Mouse (Mus musculus) forebrain, embryonic 13.5 days (tissue): ENCODE data around the gene Myh9. TPM values are rescaled to one million over a fixed set of nuclear protein-coding genes. Genes with fewer than 3 reads are reported as not detected.
"Not testable (repeated sequence)": the region's sequence is repeated elsewhere in the genome, so short reads cannot be mapped to it uniquely, and the experiment has no call there.

Experiments
- ATAC-seq: fragments of 200-750 bp; cut with Nextera tagmentation; 2 replicates; pipeline ENCODE4 v1.8.0; 2017
- H3K27ac ChIP-seq: fragments of 300-500 bp; sonication (generic); 2 replicates; pipeline ENCODE4 v1.5.1; 2015; ENCODE audit warnings: inconsistent platforms, mild to moderate bottlenecking, moderate library complexity
- H3K27me3 ChIP-seq: fragments of 300-500 bp; sonication (generic); 2 replicates; pipeline ENCODE4 v1.6.1; 2015; ENCODE audit warnings: mild to moderate bottlenecking, inconsistent platforms
- H3K36me3 ChIP-seq: fragments of 300-500 bp; sonication (generic); 2 replicates; pipeline ENCODE4 v1.6.1; 2015; ENCODE audit warnings: mild to moderate bottlenecking, inconsistent platforms; ENCODE audit not compliant: poor library complexity, severe bottlenecking
- H3K4me1 ChIP-seq: fragments of 300-500 bp; sonication (generic); 2 replicates; pipeline ENCODE4 v1.6.1; 2015; ENCODE audit warnings: inconsistent platforms
- H3K4me2 ChIP-seq: fragments of 300-500 bp; sonication (generic); 2 replicates; pipeline ENCODE4 v1.6.1; 2015; ENCODE audit warnings: inconsistent platforms, mild to moderate bottlenecking, moderate library complexity
- H3K4me3 ChIP-seq: fragments of 300-500 bp; sonication (generic); 2 replicates; pipeline ENCODE4 v1.5.1; 2015; ENCODE audit warnings: mild to moderate bottlenecking, inconsistent platforms
- H3K9ac ChIP-seq: fragments of 300-500 bp; sonication (generic); 2 replicates; pipeline ENCODE4 v1.6.1; 2015; ENCODE audit warnings: mild to moderate bottlenecking, inconsistent platforms
- H3K9me3 ChIP-seq: fragments of 300-500 bp; sonication (generic); replicated peaks from 2 replicates; pipeline ENCODE4 v1.6.1; 2016; ENCODE audit warnings: inconsistent platforms
- whole genome bisulfite sequencing: fragments of 180-500 bp; shearing (Covaris S2); methylation state at CpG from one replicate; pipeline ENCODE4 v1.1.7; 2015; 5-methylcytosine and 5-hydroxymethylcytosine counted together
- polyA plus RNA-seq: library from polyadenylated mRNA; unstranded; fragments of >200 nt; fragmentation: Nextera tagmentation; extraction: Ambion mirVana; gene quantifications from 2 replicates; pipeline ENCODE4 v1.2.1, GENCODE M21; 2015

The Myh9 gene
- polyA plus RNA-seq, 1 experiment from 2014 or later = 13.4 TPM

DNA sequence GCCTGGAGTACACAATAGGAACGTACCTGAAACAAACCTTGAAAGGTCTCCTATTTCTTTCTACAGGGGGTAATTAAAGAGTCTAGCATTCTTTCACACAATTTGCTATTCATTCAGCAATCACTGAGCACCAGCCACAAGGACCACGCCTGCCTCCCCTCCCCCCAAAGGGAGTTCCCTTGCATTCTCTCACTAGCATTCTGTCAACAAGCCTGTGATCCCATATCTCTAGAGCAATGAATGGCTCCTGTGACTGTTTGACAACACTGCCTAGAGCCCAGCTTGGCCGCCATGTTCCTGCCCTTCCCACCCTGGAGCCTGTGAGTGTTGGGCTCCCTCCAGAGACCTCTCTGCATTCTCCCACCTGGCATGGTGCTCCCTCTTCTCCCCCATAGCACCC lies 5.9 kb upstream of the Myh9 start:
- H3K4me1 ChIP-seq = no peaks in the 10 kb centered on the region
- no peak overlapping the region for H3K4me2 ChIP-seq
- no peak overlapping the region for H3K4me3 ChIP-seq

DNA sequence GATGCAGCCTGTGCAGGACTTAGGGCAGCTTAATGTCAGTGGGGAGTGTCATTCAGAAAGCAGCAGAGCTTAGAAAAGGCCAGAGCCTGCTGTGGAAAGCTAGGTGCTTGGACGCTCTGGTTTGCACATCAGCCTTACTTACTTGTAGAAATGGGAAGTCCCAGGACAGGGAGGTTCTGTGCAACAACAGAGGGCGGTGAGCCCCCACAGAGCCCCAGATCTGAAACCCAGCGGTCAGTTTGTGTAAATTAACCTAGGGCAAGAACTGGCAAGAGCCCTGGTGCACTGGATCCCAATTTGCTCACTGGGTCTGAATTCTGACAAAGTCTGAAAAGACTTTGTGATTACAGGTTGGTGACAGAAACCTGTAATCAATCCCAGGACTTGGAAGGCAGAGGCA lies 5.1 kb upstream of the Myh9 start:
- Histone ChIP-seq H3K4me2 (no peak overlapping the region), H3K4me1 (no peaks in the 10 kb centered on the region), H3K9me3 (no peaks in the 10 kb centered on the region), H3K4me3 (no peak overlapping the region), H3K9ac (no peak overlapping the region), H3K27me3 (no peaks in the 10 kb centered on the region), H3K27ac (no peak overlapping the region), H3K36me3 (no peaks in the 10 kb centered on the region)
- WGBS = 71% methylated on average over 3 of the region's 3 CpGs
- ATAC-seq = no peak

More for the DNA sequence above, 5.9 kb upstream of the Myh9 start:
- H3K9ac ChIP-seq = no peak overlapping the region
- ATAC-seq = no peak
- H3K36me3 ChIP-seq = no peaks in the 10 kb centered on the region
- WGBS = 67% methylated on average over 3 of the region's 3 CpGs
- H3K27me3 ChIP-seq = no peaks in the 10 kb centered on the region
- no peak overlapping the region for H3K27ac ChIP-seq
- no peaks in the 10 kb centered on the region for H3K9me3 ChIP-seq

DNA sequence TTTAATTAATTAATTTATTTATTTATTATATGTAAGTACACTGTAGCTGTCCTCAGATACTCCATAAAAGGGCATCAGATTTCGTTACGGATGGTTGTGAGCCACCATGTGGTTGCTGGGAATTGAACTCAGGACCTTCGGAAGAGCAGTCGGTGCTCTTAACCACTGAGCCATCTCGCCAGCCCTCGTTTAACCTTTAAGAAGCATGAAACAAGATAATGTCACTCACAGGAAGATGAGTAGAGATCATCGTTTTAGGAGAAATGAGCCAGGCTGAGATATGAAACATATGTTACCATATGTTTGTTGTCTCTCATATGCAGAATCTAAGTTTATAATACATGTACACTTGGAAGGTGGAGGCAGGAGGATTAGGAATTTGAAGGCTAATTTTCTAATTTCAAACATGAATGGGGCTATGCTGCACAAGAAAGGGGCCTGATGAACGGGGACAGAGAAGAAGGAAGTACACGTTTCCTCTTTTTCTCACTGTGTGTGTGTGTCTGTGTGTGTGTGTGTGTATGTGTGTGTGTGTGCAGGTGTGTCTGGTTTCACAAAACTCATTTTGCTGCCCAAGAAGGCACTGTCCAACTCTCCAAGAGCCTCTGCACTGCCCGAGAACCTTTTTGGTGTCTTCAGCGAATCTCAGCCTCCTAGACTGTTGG lies 4.1 kb upstream of the Myh9 start:
- H3K9me3 ChIP-seq, H3K9ac ChIP-seq, ATAC-seq, H3K27ac ChIP-seq, H3K4me3 ChIP-seq, H3K36me3 ChIP-seq, H3K27me3 ChIP-seq, H3K4me2 ChIP-seq, H3K4me1 ChIP-seq: not testable (repeated sequence)
- 86% methylated on average over 11 of the region's 11 CpGs for WGBS

DNA sequence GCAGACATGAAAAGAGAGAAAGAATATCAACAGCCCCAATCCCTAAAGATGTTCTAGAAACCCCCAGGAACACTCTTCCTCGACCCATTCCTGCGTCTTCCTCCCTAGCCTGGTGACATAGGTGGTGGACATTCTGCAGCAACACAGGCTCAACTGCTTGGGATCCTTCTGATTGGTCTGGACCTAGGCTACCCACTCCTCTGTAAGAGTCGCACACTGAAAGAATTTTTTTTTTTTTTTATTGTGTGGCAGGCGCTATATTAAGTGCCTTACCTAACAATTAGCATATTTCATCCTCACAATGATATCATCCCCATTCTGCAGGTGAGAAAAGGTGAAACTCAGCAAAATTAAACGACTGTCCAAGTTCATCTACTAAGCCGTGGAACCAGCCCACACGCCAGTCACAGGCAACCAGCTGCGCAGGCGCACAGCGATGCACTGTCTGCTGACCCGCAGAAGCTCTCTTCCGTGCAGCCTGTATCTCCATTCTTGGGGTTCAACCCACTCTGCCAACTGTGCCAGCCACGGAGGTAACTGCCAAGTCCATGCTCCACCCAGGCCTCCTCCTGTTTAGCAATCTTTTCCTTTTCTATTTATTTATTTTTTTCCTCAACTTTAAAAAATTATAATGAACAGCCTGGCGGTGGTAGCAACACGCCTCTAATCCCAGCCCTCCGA lies 3.1 kb upstream of the Myh9 start:
- no peaks in the 10 kb centered on the region for H3K27me3 ChIP-seq
- no peaks in the 10 kb centered on the region for H3K36me3 ChIP-seq
- no peak overlapping the region for H3K4me2 ChIP-seq
- H3K9ac ChIP-seq = no peak overlapping the region
- H3K4me1 ChIP-seq = peaks cover 10% of the 10 kb centered on the region
- H3K27ac ChIP-seq = no peak overlapping the region
- no peaks in the 10 kb centered on the region for H3K9me3 ChIP-seq
- no peak overlapping the region for H3K4me3 ChIP-seq
- WGBS = 86% methylated on average over 16 of the region's 16 CpGs
- no peak for ATAC-seq

DNA sequence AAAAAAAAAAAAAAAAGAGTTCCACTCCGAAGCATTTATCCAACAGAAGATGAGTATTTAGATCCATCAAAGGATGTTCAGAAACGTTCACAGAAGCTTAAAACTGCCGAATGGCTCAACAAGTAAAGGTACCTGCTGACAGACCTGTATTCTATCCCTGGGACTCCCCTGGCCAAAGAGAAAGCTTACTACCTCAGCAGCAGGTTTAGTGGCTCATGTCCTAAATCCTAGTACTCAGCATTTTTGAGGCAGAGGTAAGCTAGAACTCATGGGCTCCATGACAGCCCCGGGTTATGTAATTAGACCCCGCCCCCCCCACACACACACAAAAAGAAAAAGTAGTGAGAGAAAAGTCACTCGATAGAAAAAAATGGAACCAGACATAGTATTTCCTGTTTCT lies 2.1 kb upstream of the Myh9 start:
- H3K4me2 ChIP-seq = no peak overlapping the region
- H3K27ac ChIP-seq = no peak overlapping the region
- H3K4me3 ChIP-seq = no peak overlapping the region
- WGBS = 83% methylated on average over 6 of the region's 6 CpGs
- H3K9me3 ChIP-seq = no peaks in the 10 kb centered on the region
- no peak for ATAC-seq
- H3K36me3 ChIP-seq = no peaks in the 10 kb centered on the region
- peaks cover 21% of the 10 kb centered on the region for H3K4me1 ChIP-seq
- no peak overlapping the region for H3K9ac ChIP-seq
- no peaks in the 10 kb centered on the region for H3K27me3 ChIP-seq

DNA sequence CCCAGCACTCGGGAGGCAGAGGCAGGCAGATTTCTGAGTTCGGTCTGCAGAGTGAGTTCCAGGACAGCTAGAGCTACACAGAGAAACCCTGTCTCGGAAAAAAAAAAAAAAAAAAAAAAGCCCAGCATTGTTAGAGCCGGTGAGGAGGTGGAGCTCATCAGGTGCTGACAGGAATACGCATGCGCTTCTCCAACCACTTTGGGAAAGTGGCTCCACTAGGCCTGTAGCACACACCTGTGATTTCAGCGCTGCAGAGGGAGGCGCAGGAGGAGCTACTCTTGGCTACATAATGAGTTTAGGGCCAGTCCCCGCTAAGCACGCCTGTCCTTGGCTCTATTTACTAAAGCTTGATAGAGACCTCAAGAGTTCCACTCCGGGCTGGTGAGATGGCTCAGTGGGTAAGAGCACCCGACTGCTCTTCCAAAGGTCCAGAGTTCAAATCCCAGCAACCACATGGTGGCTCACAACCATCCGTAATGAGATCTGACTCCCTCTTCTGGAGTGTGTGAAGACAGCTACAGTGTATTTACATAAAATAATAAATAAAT lies 1.6 kb upstream of the Myh9 start:
- not testable (repeated sequence) for H3K4me3 ChIP-seq, H3K9me3 ChIP-seq, ATAC-seq, H3K9ac ChIP-seq, H3K36me3 ChIP-seq, H3K27me3 ChIP-seq, H3K4me2 ChIP-seq, H3K27ac ChIP-seq
- WGBS = 67% methylated on average over 13 of the region's 13 CpGs
- H3K4me1 ChIP-seq = peaks cover 25% of the 10 kb centered on the region

DNA sequence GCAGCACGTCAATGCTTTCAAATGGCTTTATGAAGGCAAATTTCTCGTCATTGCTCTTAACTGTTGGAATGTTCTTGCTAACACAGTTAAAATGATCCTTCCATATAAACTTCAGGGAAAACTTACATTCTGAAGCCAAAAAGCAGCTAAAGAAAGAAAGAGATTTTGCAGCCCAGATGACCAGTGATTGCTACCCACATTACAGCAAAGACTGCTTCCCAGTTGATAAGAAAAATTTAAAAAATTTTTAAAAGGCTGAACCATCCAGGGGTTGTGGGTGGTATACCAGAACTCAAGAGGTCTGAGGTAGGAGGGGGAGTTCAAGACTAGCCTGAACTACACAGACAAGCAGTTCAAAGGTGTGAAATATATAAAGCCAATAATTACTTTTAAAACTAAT lies 1.1 kb upstream of the Myh9 start:
- no peak overlapping the region for H3K27ac ChIP-seq
- ATAC-seq = no peak
- H3K4me3 ChIP-seq = no peak overlapping the region
- no peaks in the 10 kb centered on the region for H3K9me3 ChIP-seq
- WGBS = 43% methylated on average over 2 of the region's 2 CpGs
- H3K27me3 ChIP-seq = no peaks in the 10 kb centered on the region
- H3K4me2 ChIP-seq = peak overlapping the region; percentile 63
- H3K9ac ChIP-seq = no peak overlapping the region
- peaks cover 31% of the 10 kb centered on the region for H3K4me1 ChIP-seq
- no peaks in the 10 kb centered on the region for H3K36me3 ChIP-seq

DNA sequence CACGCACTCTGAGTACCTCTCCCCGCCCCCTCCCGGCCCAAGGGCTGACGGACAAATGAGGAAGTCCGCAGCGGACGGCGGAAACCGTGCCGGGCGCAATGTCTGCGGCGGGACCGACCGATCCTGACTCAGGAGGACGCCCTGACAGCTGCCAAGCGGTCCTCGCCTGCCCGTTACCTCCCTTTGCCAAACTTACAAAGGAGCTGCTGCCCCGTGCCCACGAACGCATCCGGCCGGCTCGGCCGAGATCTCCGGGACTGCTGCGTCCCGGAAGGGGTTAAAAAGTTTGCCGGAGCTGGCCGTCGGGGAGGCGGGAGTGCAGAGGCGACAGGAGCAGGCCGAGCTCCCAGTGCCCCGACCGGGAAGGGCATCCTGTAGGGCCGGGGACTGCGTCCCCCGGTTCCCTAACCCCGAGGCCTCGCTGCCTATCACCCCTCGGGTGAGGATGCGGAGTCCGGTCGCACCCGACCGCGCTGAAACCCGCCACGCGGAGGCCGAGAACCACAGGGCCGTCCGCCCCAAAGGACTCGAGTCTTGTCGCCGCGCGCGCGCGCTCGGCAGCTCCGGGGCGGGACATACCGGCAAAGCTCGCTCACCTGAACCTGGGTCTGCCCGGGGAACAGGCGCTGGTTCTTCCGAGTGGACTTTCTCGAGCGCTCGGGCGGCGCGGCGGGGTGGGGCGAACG lies 471 bp downstream of the Myh9 start:
- Histone ChIP-seq H3K4me3 (peak overlapping the region; percentile 90), H3K27ac (peak overlapping the region; percentile 79), H3K27me3 (no peaks in the 10 kb centered on the region), H3K9me3 (no peaks in the 10 kb centered on the region), H3K4me2 (peak overlapping the region; percentile 96), H3K4me1 (peaks cover 40% of the 10 kb centered on the region), H3K9ac (peak overlapping the region; percentile 89), H3K36me3 (no peaks in the 10 kb centered on the region)
- peak; percentile 61 for ATAC-seq
- under 1% methylated on average over 73 of the region's 80 CpGs for WGBS

DNA sequence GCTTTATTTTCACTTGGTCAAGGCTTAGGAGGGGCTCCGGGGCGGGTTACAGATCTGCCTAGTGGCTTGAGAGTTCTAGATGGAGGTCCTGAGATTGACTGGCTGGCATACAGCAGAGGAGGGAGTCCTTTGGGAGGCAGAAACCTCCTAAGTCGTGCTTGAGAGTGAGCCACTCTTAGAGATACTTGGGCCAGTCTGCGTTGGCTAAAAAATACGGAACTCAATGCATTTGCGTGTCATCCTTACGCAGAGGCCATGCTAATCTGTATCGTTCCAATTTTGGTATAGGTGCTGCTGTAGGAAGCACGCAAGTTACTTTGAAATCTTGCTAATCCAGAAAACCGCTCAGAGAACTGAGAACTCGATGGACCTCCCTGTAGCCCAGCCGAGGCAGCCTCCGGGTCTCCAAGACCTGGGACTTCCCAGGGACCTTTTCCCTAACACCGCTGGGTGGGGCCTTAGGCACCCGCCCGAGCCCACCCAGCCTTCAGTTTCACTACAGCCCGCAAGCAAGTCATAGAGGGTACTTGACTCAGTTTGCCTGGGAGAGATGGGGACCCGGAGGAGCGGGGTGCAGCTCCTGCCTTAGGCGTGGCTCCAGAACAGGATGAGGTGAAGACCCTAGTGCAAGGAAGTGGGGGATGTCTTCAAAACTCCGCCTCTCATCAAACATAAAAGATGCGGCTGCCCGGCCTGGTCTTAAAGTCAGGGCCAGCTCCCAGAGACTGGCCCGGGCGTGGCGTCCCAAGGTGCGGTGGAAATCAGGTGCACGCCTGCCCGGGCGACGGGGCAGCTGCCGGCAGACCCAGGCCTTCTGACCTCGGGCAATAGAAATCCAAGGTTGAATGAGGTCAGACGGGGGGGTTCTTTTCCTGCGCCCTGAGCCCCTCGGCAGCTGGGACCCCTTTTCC lies 1.3 kb downstream of the Myh9 start:
- peak overlapping the region; percentile 96 for H3K4me2 ChIP-seq
- H3K4me1 ChIP-seq = peaks cover 48% of the 10 kb centered on the region
- H3K27ac ChIP-seq = no peak overlapping the region; the same call in 1 of the 2 replicates
- H3K9me3 ChIP-seq = no peaks in the 10 kb centered on the region
- H3K27me3 ChIP-seq = no peaks in the 10 kb centered on the region
- H3K4me3 ChIP-seq = peak overlapping the region; percentile 90
- no peak for ATAC-seq
- peak overlapping the region; percentile 89 for H3K9ac ChIP-seq
- 5% methylated on average over 36 of the region's 36 CpGs for WGBS
- no peaks in the 10 kb centered on the region for H3K36me3 ChIP-seq

DNA sequence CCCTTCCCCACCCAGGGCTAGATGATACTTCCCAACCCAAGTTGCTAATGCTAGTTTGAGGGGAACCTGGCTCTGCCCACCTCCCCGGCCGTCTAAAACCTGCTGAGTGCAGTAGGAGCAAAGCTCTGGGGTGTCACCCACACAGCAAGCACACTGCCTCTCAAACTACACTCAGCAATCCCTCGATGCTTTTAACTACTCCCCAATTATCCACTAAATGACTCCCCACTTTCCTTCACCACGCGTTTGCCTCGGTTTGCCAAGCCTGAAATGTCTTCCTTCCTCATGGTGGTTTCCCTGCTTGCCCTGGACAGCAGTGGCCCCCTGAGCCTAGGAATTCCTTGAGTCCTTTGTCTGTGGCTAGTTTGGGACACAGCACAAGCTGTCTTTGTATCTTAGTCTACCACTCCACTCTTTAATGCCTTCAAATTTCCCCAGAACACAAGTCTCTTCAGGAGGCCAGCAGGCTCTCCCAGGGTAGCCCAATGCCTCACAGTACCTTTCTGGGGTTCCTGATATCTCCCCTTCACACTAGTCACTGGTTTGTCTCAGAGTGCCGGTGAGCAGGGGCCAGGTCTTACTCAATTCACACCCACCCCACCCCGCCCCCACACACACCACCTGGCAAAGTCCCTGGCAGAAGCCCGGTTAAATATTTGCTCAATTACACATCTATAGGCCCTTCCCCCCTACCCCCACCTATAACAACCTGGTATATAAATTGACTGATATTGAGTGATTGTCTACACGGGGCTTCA lies 2.3 kb downstream of the Myh9 start:
- peak overlapping the region; percentile 90 for H3K4me3 ChIP-seq
- H3K4me2 ChIP-seq = peak overlapping the region; percentile 96
- H3K4me1 ChIP-seq = peaks cover 48% of the 10 kb centered on the region
- H3K27me3 ChIP-seq = no peaks in the 10 kb centered on the region
- ATAC-seq = no peak
- peak overlapping the region; percentile 44 for H3K27ac ChIP-seq
- no peaks in the 10 kb centered on the region for H3K36me3 ChIP-seq
- no peaks in the 10 kb centered on the region for H3K9me3 ChIP-seq
- WGBS = 7% methylated on average over 10 of the region's 10 CpGs
- peak overlapping the region; percentile 43 for H3K9ac ChIP-seq
